ENCODE assay signal across 24 mouse cellular contexts in the genomic region with DNA sequence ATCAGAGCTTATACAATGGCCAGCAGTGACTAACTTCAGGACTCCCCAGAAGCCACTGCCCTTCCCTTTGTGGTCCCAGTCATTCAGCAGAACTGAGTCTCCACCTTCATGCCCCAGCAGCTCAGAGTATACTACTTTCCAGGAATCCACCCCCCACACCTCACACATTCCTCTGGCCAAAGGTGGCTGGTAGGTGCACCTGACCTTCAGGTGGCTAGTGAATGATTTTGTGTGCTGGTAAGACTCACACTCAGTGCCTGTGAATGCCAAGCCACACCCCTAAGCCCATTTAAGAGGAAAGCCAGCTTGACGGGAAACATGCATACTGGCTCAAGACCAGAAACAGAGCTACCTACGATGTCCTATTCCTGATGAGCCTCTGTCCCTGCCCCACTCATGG. TPM values are rescaled to one million over a fixed set of nuclear protein-coding genes. Genes with fewer than 3 reads are reported as not detected.
DNase-seq lines count a peak whose midpoint lies in the region; TF ChIP-seq lines count a peak whose summit lies in the region.
"Had no signal": no experiment of that assay in that cellular context is flagged by ENCODE, and none has a peak within 500 bp of the region (broad histone marks: within the 10 kb centered on the region; RNA-seq: fewer than 3 reads in every experiment).

No protein-coding gene starts in this region.

- H3K4me3 ChIP-seq in kidney, adult 2 months (ENCODE audit: insufficient read depth, low read depth, low read length), result no peak overlapping the region
- peak overlapping the region; percentile 54 for H3K4me3 ChIP-seq in testis, adult 2 months (ENCODE audit: control insufficient read depth, low read depth, low read length)
- H3K4me3 ChIP-seq: embryonic facial prominence, embryonic 12.5 days; embryonic facial prominence, embryonic 15.5 days; forebrain, embryonic 12.5 days; forebrain, embryonic 15.5 days; heart, embryonic 12.5 days; heart, embryonic 15.5 days; hindbrain, embryonic 10.5 days; hindbrain, embryonic 13.5 days had no signal

- H3K27ac ChIP-seq in kidney, adult 2 months (ENCODE audit: insufficient read depth, low read depth, low read length), result no peak overlapping the region
- no peak overlapping the region for H3K27ac ChIP-seq in testis, adult 2 months (ENCODE audit: control insufficient read depth, insufficient read depth, low read depth, low read length)
- H3K27ac ChIP-seq: embryonic facial prominence, embryonic 12.5 days; embryonic facial prominence, embryonic 15.5 days; forebrain, embryonic 12.5 days; forebrain, embryonic 15.5 days; heart, embryonic 15.5 days; hindbrain, embryonic 10.5 days; hindbrain, embryonic 13.5 days had no signal

- no peaks in the 10 kb centered on the region for H3K27me3 ChIP-seq in kidney, adult 2 months (replicated peaks; ENCODE audit: control insufficient read depth, insufficient read depth, low read length)
- no peaks in the 10 kb centered on the region for H3K27me3 ChIP-seq in testis, adult 2 months (ENCODE audit: control insufficient read depth, insufficient read depth, low read length)
- H3K27me3 ChIP-seq: embryonic facial prominence, embryonic 12.5 days; embryonic facial prominence, embryonic 15.5 days; forebrain, embryonic 12.5 days; forebrain, embryonic 15.5 days; heart, embryonic 15.5 days; hindbrain, embryonic 13.5 days had no signal

- 27% methylated on average over 2 of the region's 2 CpGs for WGBS in kidney, adult 2 months

- no peaks in the 10 kb centered on the region for H3K36me3 ChIP-seq in kidney, adult 2 months (ENCODE audit: control insufficient read depth, insufficient read depth, low read length)
- H3K36me3 ChIP-seq in testis, adult 2 months (ENCODE audit: control insufficient read depth, insufficient read depth, low read length), result peaks cover 2% of the 10 kb centered on the region; the same call in 1 of the 2 replicates

- TF ChIP-seq CTCF in kidney, adult 2 months (conservative IDR thresholded peaks at IDR 0.05; ENCODE audit: insufficient read depth, insufficient read length, low read depth, low read length), result no peak
- TF ChIP-seq CTCF in testis, adult 2 months (IDR thresholded peaks at IDR 0.05; ENCODE audit: control insufficient read depth, insufficient read depth, insufficient replicate concordance, low read depth, low read length), result no peak

- peak; percentile 65 for DNase-seq in kidney, adult 2 months
- no peak for DNase-seq in kidney, postnatal 4 days
- DNase-seq in testis, postnatal 14 days (ENCODE audit: low spot score), result no peak
- peak; percentile 36 to 57 for DNase-seq in kidney, postnatal 25 days
- no peak for DNase-seq in cerebellum, postnatal 4 days (ENCODE audit: low spot score in 2 of 2)
- no peak for DNase-seq in thymus, postnatal 25 days
- DNase-seq: adrenal gland, adult 8-10 months; adrenal gland, postnatal 25 days; cerebellum, adult 11-12 months; cerebellum, adult 9-10 months; cerebellum, postnatal 14 days; gastrocnemius, postnatal 25 days; heart, adult 18-20 months; heart, postnatal 10 days; heart, postnatal 36 days had no signal

- H3K4me1 ChIP-seq in kidney, adult 2 months (ENCODE audit: control insufficient read depth, insufficient read depth, low read length), result no peaks in the 10 kb centered on the region
- peaks cover 6% of the 10 kb centered on the region for H3K4me1 ChIP-seq in testis, adult 2 months (ENCODE audit: control insufficient read depth, insufficient read depth, low read length)
- H3K4me1 ChIP-seq: embryonic facial prominence, embryonic 12.5 days; embryonic facial prominence, embryonic 15.5 days; forebrain, embryonic 12.5 days; forebrain, embryonic 15.5 days; heart, embryonic 12.5 days; heart, embryonic 15.5 days; hindbrain, embryonic 10.5 days; hindbrain, embryonic 13.5 days had no signal

- no peak for TF ChIP-seq POLR2A in kidney, adult 2 months (IDR thresholded peaks at IDR 0.05; ENCODE audit: low read depth, low read length)
- TF ChIP-seq POLR2A in testis, adult 2 months (IDR thresholded peaks at IDR 0.05; ENCODE audit: control insufficient read depth, low read depth, low read length), result no peak

RNA-seq across cellular contexts. Expression of a gene that starts 37.9 kb away (rescaled TPM):
- 85.8 and 91.3 TPM in 2 replicates for polyA plus RNA-seq in kidney, adult 2 months (2012; rRNA removed)
- polyA plus RNA-seq in testis, adult 2 months (2012; rRNA removed), result 30.7 and 33.3 TPM in 2 replicates

Comparison
In these comparisons a context has a peak if more than half of its experiments do, and no peak if none do; other contexts are left out.
1. DNase-seq: peak in kidney, adult 2 months (single experiment) and kidney, postnatal 25 days (2 of 2); none in kidney, postnatal 4 days (0 of 2), testis, postnatal 14 days (single experiment), cerebellum, postnatal 4 days (0 of 2) and thymus, postnatal 25 days (single experiment).